Mouse (Mus musculus): ENCODE data around the gene Kmt2e. TPM values are rescaled to one million over a fixed set of nuclear protein-coding genes. Genes with fewer than 3 reads are reported as not detected.

Kmt2e gene
- total and polyA plus RNA-seq, 3 experiments, result 16.2 to 75.6 (median 29.3) TPM

DNA sequence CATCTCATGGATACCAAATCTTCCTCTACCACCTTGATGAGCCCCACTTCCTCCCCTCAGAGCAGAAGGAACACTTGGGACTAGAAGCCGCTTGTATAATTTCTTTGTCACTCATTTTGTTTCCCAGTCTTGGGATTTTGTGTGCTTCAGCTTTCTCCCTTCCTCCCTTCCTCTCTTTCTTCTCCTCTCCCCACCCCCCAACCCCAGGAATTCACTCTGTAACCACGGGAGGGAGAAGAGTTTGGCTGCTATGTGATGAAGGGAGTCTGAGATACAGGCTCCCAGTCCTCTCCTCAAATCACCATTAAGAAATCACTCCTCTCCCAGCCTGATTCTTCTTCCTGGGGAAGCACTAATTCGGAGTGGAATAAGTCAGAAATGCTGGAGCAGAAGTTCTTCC, 46.1 kb upstream of the Kmt2e start:
- DNase-seq (ENCODE audit: low read depth, low spot score), result no peak
- H3K27me3 ChIP-seq (ENCODE audit: control insufficient read depth in 1 of 2, insufficient read depth in 2 of 2, low read length in 2 of 2), result peaks cover 1 to 3% of the 10 kb centered on the region in 2 experiments; a peak in 2 of 4 replicates
- no peak overlapping the region for H3K9ac ChIP-seq (ENCODE audit: control insufficient read depth, low read depth, low read length, poor library complexity, severe bottlenecking)

GRCm38 (mm10) chr5:23389601-23390305, 44.5 kb upstream of the Kmt2e start:
- H3K27ac ChIP-seq (ENCODE audit: control insufficient read depth, low read depth, low read length), result no peak overlapping the region
- H3K4me1 ChIP-seq (ENCODE audit: control insufficient read depth in 1 of 2, insufficient read depth in 2 of 2, low read length in 2 of 2), result peaks cover 0 to 8% of the 10 kb centered on the region in 2 experiments; a peak in 1 of 4 replicates
- no peak for TF ChIP-seq ELF1 (IDR thresholded peaks at IDR 0.05; ENCODE audit: low read depth, low read length)
- TF ChIP-seq TBP (IDR thresholded peaks at IDR 0.05; ENCODE audit: low read depth, low read length), result no peak
- TF ChIP-seq USF1 (IDR thresholded peaks at IDR 0.05; ENCODE audit: low read depth, low read length), result no peak
- TF ChIP-seq POLR2AphosphoS5 (IDR thresholded peaks at IDR 0.05; ENCODE audit: borderline replicate concordance, low read depth, low read length), result no peak
- no peak for TF ChIP-seq EP300 (IDR thresholded peaks at IDR 0.05; ENCODE audit: low read depth in 1 of 2, low read length in 2 of 2)
- no peak for TF ChIP-seq E2F4 (IDR thresholded peaks at IDR 0.05; ENCODE audit: borderline replicate concordance, low read depth, low read length)
- TF ChIP-seq ZC3H11A (IDR thresholded peaks at IDR 0.05; ENCODE audit: low read depth, low read length), result no peak
- no peak for TF ChIP-seq HCFC1 (IDR thresholded peaks at IDR 0.05; ENCODE audit: low read depth, low read length)
- TF ChIP-seq BHLHE40 (IDR thresholded peaks at IDR 0.05; ENCODE audit: borderline replicate concordance, low read depth, low read length), result no peak
- no peak for TF ChIP-seq CTCF (IDR thresholded peaks at IDR 0.05 in 2 of 3, conservative IDR thresholded peaks at IDR 0.05 in 1 of 3; ENCODE audit: control insufficient read depth in 1 of 3, insufficient read depth in 1 of 3, low read depth in 2 of 3, low read length in 3 of 3, poor library complexity in 1 of 3, severe bottlenecking in 1 of 3)
- no peak for TF ChIP-seq KAT2A (conservative IDR thresholded peaks at IDR 0.05; ENCODE audit: low read depth, low read length)
- TF ChIP-seq NRF1 (IDR thresholded peaks at IDR 0.05; ENCODE audit: insufficient read depth, low read depth, low read length, poor library complexity, severe bottlenecking), result no peak
- no peak for TF ChIP-seq UBTF (IDR thresholded peaks at IDR 0.05; ENCODE audit: borderline replicate concordance, insufficient read depth, low read depth, low read length)
- TF ChIP-seq ZNF384 (IDR thresholded peaks at IDR 0.05; ENCODE audit: low read depth, low read length), result no peak
- no peak for TF ChIP-seq MXI1 (IDR thresholded peaks at IDR 0.05; ENCODE audit: low read depth, low read length)
- no peak for TF ChIP-seq RAD21 (IDR thresholded peaks at IDR 0.05; ENCODE audit: low read depth, low read length)
- no peaks in the 10 kb centered on the region for H3K79me2 ChIP-seq (ENCODE audit: control insufficient read depth, insufficient read depth, low read length, poor library complexity)
- no peaks in the 10 kb centered on the region for H3K9me3 ChIP-seq (replicated peaks; ENCODE audit: insufficient read depth, low read length)
- H3K9ac ChIP-seq (ENCODE audit: control insufficient read depth, low read depth, low read length, poor library complexity, severe bottlenecking), result no peak overlapping the region
- peaks cover 0 to 4% of the 10 kb centered on the region in 2 experiments; a peak in 2 of 4 replicates for H3K36me3 ChIP-seq (ENCODE audit: control insufficient read depth in 1 of 2, insufficient read depth in 2 of 2, low read length in 2 of 2)
- no peak for DNase-seq (ENCODE audit: low read depth, low spot score)
- peaks cover 3% of the 10 kb centered on the region in 2 experiments; a peak in 2 of 4 replicates for H3K27me3 ChIP-seq (ENCODE audit: control insufficient read depth in 1 of 2, insufficient read depth in 2 of 2, low read length in 2 of 2)
- no peak overlapping the region for H3K4me3 ChIP-seq (ENCODE audit: control insufficient read depth in 1 of 2, insufficient read depth in 1 of 2, low read depth in 2 of 2, low read length in 2 of 2)

More for the DNA sequence above, 46.1 kb upstream of the Kmt2e start:
- TF ChIP-seq ZMIZ1 (IDR thresholded peaks at IDR 0.05; ENCODE audit: low read depth, low read length) (no peak), GABPA (IDR thresholded peaks at IDR 0.05; ENCODE audit: low read depth, low read length) (no peak), ELF1 (IDR thresholded peaks at IDR 0.05; ENCODE audit: low read depth, low read length) (no peak), ETS1 (IDR thresholded peaks at IDR 0.05; ENCODE audit: low read depth, low read length) (no peak), CHD2 (IDR thresholded peaks at IDR 0.05; ENCODE audit: low read length) (no peak), MAX (IDR thresholded peaks at IDR 0.05; ENCODE audit: low read length) (no peak), CHD1 (IDR thresholded peaks at IDR 0.05; ENCODE audit: low read depth, low read length) (no peak), E2F4 (IDR thresholded peaks at IDR 0.05; ENCODE audit: borderline replicate concordance, low read depth, low read length) (no peak), SIN3A (IDR thresholded peaks at IDR 0.05; ENCODE audit: low read length) (no peak), UBTF (IDR thresholded peaks at IDR 0.05; ENCODE audit: borderline replicate concordance, insufficient read depth, low read depth, low read length) (no peak), JUND (IDR thresholded peaks at IDR 0.05; ENCODE audit: low read depth, low read length) (no peak), EP300 (IDR thresholded peaks at IDR 0.05; ENCODE audit: low read depth in 1 of 2, low read length in 2 of 2) (no peak), MAZ (IDR thresholded peaks at IDR 0.05; ENCODE audit: low read depth, low read length) (no peak)
- no peaks in the 10 kb centered on the region for H3K79me2 ChIP-seq (ENCODE audit: control insufficient read depth, insufficient read depth, low read length, poor library complexity)
- no peak overlapping the region for H3K4me3 ChIP-seq (ENCODE audit: control insufficient read depth in 1 of 2, insufficient read depth in 1 of 2, low read depth in 2 of 2, low read length in 2 of 2)
- H3K27ac ChIP-seq (ENCODE audit: control insufficient read depth, low read depth, low read length), result no peak overlapping the region
- peaks cover 0 to 8% of the 10 kb centered on the region in 2 experiments; a peak in 1 of 4 replicates for H3K4me1 ChIP-seq (ENCODE audit: control insufficient read depth in 1 of 2, insufficient read depth in 2 of 2, low read length in 2 of 2)
- peaks cover 0 to 4% of the 10 kb centered on the region in 2 experiments; a peak in 2 of 4 replicates for H3K36me3 ChIP-seq (ENCODE audit: control insufficient read depth in 1 of 2, insufficient read depth in 2 of 2, low read length in 2 of 2)
- no peaks in the 10 kb centered on the region for H3K9me3 ChIP-seq (replicated peaks; ENCODE audit: insufficient read depth, low read length)
